Mouse (Mus musculus): ENCODE measurements around the gene Lgr6.
"Not testable (repeated sequence)": the region's sequence is repeated elsewhere in the genome, so short reads cannot be mapped to it uniquely, and the experiment has no call there.

Gene Lgr6

DNA sequence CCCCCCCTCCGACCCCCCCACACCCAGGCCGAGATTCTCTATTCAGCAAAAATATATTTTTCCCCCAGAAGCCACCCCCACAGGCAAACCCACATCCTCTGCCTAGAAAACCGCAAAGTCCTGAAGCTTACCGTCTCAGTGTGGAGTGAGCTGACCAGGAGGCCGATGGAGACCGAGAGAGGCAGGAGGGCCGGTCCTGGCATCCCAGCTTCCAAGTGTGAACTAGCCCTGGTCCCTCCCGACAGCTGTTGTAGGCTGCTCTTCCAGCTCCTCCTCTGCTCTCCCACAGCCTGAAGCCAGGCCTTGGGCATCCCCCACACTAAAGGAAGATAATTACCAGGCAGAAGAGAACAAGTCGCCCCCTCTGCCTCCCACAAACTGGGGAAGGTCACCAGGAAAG lies 23.9 kb upstream of the Lgr6 start:
- DNase-seq (ENCODE audit: low spot score in 2 of 2), result no peak

DNA sequence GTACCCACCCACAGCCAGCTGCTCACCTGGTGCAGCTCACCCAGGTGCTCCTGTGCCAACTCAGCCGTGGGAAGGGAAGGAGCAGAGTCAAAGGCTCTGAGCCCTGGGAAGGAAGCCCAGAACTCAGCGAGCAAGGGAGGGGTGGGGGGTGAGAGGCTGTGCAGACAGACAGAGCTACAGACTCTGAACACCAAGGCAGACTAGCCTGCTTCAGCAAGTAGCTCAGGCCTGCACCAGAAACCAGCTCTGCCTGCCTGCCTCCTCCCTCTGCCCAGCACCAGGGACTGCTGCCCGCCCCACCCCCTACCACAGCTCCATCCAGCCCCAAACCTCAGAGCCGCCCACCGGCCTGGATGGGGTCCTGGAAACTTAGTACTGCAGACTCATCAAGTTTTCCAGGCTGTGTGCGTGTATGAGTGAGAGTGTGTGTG lies 22.9 kb upstream of the Lgr6 start:
- no peak for DNase-seq (ENCODE audit: low spot score in 2 of 2)

DNA sequence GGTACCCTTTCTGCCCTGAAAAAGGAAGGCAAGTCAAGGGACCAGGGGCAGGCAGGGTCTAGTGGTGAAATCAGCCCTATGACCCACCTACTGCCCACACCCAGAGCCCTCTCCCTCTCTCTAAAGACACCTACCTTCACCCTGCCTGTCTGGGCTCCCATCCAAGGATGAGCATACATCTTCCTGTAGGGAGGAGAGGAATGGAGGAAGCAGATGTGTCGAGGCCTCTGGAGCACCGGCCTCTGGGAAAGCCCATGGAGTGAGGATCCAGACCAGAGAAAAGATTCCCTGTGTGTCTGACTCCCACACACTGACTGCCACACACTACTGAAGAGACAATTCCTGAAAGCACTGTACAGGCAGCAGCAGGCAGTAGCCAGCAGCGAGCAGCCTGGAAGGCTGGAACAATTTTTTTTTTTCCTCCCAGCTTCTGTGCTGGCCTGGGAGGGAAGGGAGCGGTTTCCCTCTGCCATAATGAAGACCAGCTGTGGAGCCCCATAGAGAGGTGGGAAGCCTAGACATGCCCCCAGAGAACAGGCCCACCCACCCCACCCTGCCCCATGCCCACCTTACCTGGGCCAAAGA lies 21.5 kb upstream of the Lgr6 start:
- no peak for DNase-seq (ENCODE audit: low spot score in 2 of 2)

DNA sequence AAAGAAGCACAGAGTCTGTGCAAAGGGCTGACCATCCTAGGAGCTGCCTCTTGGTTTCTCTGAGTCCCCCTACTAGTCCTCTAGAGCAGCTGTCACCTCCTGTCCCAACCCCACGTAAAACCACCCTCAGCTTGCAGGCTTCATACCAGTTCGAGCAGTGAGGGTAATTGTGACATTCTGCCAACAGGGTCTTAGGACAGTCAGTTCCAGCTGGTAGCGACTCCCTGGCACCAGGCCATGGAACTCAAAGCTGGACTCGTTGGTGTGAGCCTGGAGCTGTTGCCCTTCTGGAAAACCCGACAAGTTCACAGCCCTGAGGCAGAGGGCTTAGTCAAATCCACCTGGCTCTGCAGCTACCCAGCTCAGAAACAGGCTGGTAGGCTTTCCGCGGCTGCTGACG lies 20.9 kb upstream of the Lgr6 start:
- no peak for DNase-seq (ENCODE audit: low spot score in 2 of 2)

DNA sequence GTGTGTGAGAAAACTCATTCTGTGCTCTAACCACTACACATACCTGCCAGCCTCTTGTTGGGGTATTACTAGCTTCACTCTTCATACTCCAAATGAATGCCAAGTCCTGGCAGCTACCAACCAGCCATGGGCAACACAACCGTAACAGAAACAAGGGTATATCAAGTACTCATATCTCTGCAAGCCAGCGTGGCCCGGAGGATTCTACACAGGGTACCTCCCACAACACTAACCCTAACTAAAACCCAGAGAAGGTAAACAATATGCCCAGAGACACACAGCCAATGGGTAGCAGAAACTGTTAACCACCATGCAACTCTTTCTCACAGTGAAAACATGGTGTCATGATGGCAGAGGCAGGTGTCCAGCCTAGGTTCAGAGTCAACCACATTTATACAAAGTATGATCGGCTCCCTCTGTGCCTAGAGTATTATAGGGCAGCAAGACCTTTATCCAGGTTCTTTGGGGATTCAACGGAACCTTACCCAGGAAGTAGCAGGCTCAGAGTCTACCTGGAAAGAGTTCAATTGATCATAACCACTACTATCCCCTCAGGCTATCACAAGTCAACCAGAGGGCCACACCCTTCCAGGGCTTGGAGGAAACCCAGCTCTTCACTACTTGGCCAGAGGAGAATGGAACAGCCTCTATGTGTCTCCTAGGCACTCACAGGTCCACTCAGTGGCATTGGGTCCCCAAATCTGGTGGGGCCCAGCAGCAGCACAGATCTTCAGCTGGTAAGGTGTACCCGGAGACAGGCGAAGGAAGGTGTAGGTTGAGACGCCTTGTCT lies 19.7 kb upstream of the Lgr6 start:
- no peak for DNase-seq (ENCODE audit: low spot score in 2 of 2)

DNA sequence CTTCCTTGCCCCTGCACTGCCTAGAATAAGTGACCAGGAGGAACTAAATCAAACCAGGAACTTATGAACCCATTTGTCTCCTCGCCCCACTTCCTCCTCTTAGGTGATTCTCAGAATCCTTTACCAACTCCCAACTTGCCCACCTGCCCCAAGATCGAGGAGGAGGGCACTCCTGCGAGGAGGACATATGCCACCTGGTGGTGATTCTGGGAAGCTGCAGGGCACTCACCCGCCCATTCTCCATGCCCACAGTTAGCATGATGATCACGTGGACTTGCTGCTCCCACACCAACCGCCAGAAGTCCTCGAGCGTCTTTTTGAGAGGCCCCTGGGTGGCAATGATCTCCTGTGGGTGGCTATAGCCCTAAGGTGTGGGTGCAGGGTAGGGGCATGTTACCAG lies 7.6 kb upstream of the Lgr6 start:
- no peak for DNase-seq (ENCODE audit: low spot score in 2 of 2)

DNA sequence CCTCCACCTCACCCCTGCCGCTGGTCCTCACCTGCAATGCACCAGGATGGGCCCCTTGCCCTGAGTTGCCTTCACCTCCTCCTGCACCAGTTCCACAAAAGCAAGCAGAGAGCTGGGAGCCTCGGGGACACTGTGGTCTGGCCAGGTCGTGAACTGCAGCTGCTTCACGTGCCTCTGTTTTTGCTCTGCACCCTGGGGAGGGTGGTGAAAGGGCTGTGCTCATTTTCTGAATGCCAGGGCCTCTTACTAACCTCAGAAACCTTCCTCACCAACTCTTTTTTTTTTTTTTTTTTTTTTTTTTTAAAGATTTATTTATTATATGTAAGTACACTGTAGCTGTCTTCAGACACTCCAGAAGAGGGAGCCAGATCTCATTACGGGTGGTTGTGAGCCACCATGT lies 6.2 kb upstream of the Lgr6 start:
- not testable (repeated sequence) for DNase-seq (ENCODE audit: low spot score in 2 of 2)

DNA sequence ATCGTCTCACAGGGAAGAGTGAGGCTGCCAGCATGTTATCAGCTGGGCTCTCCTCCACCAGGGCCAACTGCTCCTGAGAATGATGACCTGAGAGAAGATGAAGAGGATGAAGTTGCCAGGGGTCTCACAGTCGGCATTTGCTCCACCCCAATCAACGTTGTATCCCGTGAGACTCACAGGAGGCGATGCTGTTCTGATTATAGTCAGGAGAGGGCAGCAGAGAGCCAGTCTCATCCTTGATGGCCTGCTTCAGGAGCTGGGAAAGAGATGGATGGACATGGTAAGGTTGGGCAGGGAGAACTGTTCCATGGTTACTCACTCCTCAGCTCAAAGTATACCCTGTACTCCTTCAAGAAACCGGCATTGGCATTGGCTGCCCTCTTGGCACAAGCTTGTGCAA lies 5.0 kb upstream of the Lgr6 start:
- peak in 1 of 2 experiments; percentile 67 for DNase-seq (ENCODE audit: low spot score in 2 of 2)

DNA sequence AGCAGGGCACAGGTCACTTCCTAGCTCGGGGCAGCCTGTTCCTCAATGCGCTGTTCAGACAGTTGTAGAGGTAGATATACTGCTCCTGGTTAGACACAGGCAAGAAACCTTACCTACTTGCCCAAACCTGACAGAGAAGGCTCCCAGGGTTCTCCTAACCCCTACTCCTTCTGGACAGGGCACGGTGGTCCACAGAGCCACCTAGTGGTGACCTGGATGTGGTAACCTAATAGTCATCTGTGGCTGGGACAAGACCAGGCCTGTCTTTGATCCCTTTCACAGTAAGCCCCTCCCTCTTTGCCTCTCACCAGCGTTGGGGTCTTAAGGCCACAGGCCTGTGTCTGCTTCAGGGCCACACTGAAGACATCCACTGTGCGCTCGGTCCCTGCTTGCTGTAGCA lies 3.5 kb upstream of the Lgr6 start:
- no peak for DNase-seq (ENCODE audit: low spot score in 2 of 2)

DNA sequence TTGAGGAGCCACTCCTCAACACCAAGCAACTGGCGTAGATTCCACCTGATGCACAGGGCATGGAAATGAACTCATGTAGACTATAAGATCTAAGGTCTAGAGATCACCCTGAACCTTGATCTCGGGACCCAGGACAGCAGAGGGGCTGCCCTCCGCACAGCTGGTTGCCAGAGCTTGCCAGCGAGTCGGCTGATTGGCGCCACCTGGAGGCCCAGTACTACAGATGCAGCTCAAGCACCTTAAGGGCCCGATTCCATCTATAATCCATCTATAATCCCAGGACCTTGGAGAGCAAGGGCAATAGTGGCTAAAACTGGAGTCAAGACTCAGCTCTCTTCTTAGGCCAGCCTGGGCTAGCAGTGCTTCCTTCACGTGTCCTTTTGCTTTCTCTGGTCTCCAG lies 875 bp upstream of the Lgr6 start:
- peak in 1 of 2 experiments; percentile 66 for DNase-seq (ENCODE audit: low spot score in 2 of 2)

DNA sequence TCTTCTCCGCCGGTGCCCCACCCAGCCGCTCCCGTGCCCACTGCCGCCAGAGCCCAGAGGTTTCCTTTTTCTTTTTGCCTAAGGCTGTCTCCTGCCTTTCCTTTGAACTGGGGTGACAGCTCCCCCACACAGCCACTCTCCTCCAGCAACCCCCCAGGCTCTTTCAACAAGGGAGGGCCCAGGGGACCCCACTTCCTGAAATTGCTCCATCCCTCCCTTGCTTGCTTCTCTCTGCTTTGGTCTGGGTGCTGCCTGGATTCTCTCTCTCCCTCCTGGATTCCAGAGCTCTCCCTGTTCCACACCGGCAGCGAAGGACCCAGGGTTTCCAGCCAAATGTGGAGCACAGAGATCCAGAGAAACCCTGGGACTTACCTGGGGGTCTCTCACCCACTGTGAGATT lies 4.7 kb downstream of the Lgr6 start:
- no peak for DNase-seq (ENCODE audit: low spot score in 2 of 2)

DNA sequence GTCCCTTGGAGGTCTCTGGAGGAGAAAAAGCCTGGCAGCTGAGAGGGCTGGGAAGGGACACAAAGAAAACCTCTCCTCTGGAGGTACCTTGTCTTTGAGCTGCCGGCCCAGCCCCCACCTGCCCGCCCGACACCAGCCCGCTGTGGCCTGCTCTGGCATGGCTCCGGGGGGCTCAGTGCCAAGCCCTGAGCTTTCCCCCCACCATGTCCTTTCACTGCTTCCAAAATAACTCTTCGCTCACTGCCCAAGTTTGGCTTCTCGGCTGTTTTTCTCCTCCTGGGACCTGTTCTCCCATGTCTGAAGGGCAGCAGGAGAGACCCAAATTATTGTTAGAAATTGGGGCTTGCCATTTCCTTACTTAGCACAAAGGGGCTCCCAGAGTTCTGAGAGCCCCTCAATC lies 6.6 kb downstream of the Lgr6 start:
- DNase-seq (ENCODE audit: low spot score in 2 of 2), result no peak

DNA sequence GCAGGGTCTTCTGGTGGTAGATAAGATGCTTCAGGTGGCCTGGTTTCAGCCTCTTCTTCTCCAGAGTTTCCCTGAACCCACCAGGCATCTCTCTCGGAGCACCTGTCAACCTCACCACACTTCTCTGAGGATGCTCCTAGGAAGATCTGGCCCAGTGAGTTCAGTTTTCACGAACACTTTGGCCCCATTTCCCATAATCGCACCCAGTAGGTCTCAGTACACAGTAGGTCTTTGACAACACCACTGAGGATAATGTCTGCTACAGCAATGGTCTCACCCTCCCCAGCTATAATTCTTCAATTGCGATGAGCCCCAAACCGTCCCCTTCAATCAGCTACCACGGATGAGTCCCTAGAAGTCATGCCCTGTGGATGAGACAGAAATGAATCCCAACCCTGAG lies 7.6 kb downstream of the Lgr6 start:
- no peak for DNase-seq (ENCODE audit: low spot score in 2 of 2)

DNA sequence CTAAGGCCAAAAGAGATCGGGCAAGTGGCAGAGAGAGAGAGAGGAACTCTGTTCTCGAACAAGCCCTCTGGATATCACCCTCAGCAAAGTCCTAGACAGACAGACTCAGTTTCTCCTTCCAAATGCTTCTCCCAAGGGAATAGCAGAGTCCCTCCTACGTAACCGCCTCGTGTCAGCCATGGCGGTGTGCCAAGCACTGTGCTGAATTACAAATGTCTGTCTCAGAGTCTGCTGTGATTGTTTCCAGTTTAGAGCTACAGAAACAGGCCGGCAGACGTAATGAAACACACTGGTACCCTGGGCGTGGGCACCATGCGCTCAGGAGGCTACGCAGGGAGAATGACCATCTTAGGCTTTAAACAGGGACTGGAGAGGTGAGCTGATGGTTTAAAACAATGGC lies 8.8 kb downstream of the Lgr6 start:
- no peak for DNase-seq (ENCODE audit: low spot score in 2 of 2)

DNA sequence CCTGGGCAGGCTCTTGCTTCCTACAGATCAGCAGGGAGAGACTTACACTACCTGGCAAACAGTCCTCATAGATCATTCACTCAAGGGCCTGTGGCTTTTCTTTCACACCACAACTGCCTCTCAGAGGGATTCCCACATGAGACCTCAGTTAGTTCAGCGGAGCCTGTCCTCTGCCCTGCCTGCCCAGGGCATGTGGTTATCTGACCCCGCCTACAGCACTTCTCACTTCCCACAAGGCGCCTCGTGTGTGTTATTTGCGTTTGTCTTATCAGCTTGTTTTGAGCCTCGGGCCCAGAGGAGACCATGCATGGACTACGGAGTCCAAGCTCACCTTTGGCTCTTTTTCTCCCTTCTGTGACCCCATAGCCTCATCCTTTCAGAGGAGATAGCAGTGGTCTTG lies 9.9 kb downstream of the Lgr6 start:
- no peak for DNase-seq (ENCODE audit: low spot score in 2 of 2)

DNA sequence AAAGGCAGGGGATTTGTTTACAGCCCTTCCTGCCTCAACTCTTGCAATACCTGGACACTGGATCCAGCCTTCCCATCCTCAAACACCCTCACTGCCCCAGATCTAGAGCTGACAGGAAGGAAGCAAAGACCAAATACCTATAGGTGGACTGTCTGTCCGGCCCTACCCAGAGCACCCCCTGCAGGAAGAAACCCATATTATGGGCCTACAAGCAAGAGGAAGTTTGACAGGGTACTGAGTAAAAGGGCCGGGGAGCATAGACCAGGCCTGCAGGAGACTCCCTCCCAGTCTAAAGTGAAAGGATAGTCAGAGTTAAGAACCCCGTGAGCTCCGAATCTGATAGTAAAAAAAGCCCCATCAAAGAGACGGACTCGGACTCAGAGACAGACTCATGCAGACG lies 10.4 kb downstream of the Lgr6 start:
- no peak for DNase-seq (ENCODE audit: low spot score in 2 of 2)

DNA sequence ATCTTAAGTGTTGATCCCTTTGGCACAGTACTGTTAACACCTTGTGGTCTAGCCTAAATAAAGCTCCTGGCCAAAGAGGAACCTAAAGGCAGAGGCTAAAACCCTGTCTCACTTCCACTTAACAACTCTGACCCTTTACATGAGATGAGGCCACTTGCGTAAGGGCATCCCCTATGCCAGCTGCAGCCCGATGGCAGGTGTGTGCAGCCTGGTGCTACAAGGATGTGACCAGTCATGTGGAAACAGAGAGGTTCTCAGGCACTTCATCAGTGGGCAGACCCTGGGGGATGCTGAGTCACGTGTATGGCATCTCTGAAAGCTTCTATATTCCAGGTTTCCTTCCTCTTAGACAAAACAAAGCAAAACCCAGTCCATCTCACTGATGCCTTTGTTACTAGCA lies 14.2 kb downstream of the Lgr6 start:
- DNase-seq (ENCODE audit: low spot score in 2 of 2), result no peak

DNA sequence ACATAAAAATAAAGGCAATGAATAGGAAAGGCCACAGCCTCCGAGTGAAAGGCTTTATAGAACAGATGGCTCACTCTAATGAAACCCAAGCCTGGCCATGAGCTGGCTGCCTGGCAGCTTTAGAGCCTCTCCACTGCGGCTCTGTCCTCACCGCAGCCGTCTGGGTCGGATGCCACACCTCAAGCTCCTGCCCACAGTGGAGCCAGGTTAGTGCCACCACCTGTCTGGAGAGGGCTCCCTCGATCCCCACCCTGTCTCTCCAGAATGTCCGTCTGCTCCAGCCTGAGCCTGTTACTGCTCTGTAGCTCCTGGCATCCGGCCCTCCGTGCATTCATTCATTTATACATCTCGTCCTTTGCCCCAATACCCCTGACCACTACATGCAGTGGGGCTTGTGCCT lies 15.4 kb downstream of the Lgr6 start:
- no peak for DNase-seq (ENCODE audit: low spot score in 2 of 2)

DNA sequence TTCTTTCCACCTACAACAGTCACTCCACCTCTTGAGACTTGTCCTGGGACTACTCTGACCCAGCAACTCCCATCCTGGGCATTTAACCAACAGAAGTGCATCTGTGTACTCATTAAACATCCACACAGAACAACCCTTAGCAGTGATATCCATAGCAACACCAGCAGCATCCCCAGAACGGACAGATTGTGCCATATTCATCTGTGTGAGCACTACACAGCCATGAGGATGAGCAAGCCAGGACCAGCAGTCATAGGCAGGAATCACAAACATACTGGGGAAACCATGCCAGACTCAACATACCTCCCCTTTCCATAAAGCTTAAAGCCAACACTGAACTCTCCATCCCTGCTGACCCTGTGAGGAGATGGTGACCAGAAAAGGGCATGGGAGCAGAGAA lies 17.7 kb downstream of the Lgr6 start:
- no peak for DNase-seq (ENCODE audit: low spot score in 2 of 2)

DNA sequence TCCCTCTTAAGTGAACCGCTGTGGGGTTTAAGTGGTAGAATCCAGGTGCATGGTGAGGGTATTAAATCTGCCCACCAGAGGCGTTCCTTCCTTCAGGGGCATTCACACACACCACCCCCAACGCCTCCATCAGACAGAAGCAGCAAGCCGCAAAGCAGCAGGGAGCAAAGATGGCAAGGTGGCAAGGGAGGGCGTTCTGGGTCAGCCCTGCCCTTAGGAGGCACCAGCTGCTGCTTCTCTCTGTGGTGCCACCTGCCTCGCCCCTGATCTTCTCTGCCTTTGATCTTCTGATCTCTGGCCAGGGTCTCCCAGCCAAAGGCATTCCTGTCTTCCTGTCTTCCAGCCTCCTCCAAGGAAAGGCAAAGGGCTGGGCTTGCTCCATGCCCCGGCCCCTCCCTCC lies 19.1 kb downstream of the Lgr6 start:
- DNase-seq (ENCODE audit: low spot score in 2 of 2), result no peak

DNA sequence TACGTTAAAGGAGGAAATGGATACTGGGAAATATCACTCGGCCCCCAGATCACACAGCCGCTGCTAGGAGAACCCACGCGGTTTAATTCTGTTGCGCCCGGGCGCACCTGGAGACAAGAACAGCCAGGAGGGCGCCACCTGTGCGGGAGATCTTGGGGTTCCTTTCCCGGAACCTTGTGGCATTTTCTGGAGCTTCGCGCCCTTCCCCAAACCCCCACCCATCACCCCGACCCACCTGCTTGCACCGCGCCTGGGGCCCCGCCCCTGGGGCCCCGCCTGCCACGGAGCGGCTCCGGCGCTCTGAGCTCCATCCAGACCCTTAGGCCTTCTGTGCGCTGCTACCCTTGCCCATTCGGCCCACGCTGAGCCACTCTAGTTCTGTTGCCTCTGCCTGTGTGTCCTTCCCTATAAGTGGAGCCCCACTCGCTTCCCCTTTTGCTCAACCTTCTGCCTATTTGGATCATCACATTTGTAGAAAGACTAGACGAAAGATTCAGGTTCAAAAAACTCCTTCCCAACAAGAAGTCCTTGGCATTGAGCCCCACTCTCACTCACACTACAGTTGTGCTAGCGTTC lies 19.7 kb downstream of the Lgr6 start:
- DNase-seq (ENCODE audit: low spot score in 2 of 2), result no peak

DNA sequence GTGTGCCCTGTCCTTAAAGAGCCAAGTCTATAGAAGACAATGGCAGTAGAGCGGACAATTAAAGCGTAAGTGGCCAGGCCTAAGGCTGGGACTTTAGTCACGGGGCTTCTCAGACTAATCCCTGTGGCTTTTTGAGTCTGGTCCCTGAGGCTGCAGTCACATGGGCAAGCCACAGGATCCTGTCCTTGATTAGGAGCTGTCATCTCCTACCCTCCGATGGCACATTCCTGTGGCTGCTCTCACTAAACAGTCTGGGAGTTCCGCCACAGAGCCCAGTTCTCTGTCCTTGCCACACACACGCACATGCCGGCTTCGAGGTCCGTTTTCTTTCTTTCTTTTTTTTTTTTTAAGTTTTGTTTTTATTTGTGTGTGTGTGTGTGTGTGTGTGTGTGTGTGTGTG lies 21.6 kb downstream of the Lgr6 start:
- DNase-seq (ENCODE audit: low spot score in 2 of 2), result no peak

DNA sequence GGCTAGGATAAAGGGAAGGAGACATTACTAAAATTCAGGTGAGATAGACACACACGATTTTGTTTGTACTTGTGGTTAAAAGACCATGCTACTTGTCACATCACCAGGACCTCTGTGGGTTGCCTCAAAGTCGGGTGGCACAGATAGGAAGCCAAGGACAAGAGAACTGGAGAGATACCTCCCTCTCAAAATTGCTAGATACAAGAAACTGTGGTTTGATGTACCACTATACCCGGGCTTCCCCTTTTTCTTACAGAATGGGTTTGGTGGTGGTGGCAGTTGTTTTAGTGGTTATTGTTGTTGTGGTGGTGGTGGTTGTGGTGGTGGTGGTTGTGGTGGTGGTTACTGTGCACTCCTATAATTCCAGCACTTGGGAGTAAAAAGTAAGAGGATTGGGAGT lies 22.8 kb downstream of the Lgr6 start:
- DNase-seq (ENCODE audit: low spot score in 2 of 2), result no peak

DNA sequence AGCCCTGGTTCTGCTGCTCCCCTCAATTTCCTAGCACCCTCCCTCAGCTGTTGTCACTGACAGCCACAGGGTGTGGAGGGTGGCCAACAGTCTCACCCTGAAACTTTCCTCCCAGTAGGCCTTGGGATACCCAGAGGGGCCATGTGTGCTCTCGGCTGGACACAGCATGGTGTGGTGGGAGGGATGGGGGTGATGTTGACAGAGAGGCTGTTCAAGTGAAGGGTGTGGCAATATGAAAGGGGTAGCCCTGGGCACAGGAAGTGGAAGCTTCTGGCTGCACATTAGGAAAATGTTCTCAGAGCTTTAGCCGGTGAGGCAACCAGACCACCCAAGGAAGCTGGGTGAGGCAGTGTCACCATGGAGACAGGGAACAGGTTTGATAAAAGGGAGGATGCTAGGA lies 26.1 kb downstream of the Lgr6 start:
- no peak for DNase-seq (ENCODE audit: low spot score in 2 of 2)
